Mouse (Mus musculus) heart, adult 2 months (tissue): Measurements from ENCODE around the gene Gm21981.
A peak's percentile ranks its signal among the peaks of the same experiment; 100 is the strongest.

Experiments
- CTCF ChIP-seq: fragments of 200-600 bp; IDR thresholded peaks from 2 replicates; pipeline ENCODE4 v1.8.1; 2022; ENCODE audit warnings: antibody characterized with exemption, mild to moderate bottlenecking, moderate library complexity
- EP300 ChIP-seq: fragments of 200-500 bp; IDR thresholded peaks from 2 replicates; pipeline ENCODE4 v1.6.1; 2011; ENCODE audit warnings: low read depth, low read length, control low read depth; ENCODE audit not compliant: insufficient read depth

GRCm38 (mm10) chr17:47740186-47740585 is 45.9 kb upstream of the Gm21981 start:
- no peak for TF ChIP-seq EP300
- peak; percentile 46 for TF ChIP-seq CTCF
